Mouse (Mus musculus) hindbrain, embryonic 11.5 days (tissue): ENCODE results near the gene Dlg2. TPM values are rescaled to one million over a fixed set of nuclear protein-coding genes. Genes with fewer than 3 reads are reported as not detected.

Experiments used
- ATAC-seq: fragments of 200-750 bp; cut with Nextera tagmentation; 2 replicates; pipeline ENCODE4 v1.8.0; 2017; ENCODE audit warnings: mild to moderate bottlenecking, moderate TSS enrichment, moderate library complexity; ENCODE audit not compliant: low FRiP score
- DNase-seq: peaks from one replicate; pipeline ENCODE4 v3.0.0-alpha.2; 2015; ENCODE audit warnings: low spot score
- H3K27ac ChIP-seq: fragments of 300-500 bp; sonication (generic); 2 replicates; pipeline ENCODE4 v1.5.1; 2014; ENCODE audit warnings: mild to moderate bottlenecking, low read depth, low read length
- H3K27me3 ChIP-seq: fragments of 300-500 bp; sonication (generic); 2 replicates; pipeline ENCODE4 v1.6.1; 2014; ENCODE audit warnings: mild to moderate bottlenecking, low read length, moderate library complexity, mixed read lengths; ENCODE audit not compliant: control insufficient read depth, insufficient read depth
- H3K36me3 ChIP-seq: fragments of 300-500 bp; sonication (generic); 2 replicates; pipeline ENCODE4 v1.6.1; 2014; ENCODE audit warnings: mild to moderate bottlenecking, low read length, moderate library complexity, mixed read lengths; ENCODE audit not compliant: control insufficient read depth, insufficient read depth
- H3K4me1 ChIP-seq: fragments of 300-500 bp; sonication (generic); replicated peaks from 2 replicates; pipeline ENCODE4 v1.6.1; 2014; ENCODE audit warnings: low read length, mixed read lengths; ENCODE audit not compliant: control insufficient read depth, insufficient read depth
- H3K4me2 ChIP-seq: fragments of 300-500 bp; sonication (generic); replicated peaks from 2 replicates; pipeline ENCODE4 v1.6.1; 2014; ENCODE audit warnings: mild to moderate bottlenecking, low read depth, low read length
- H3K4me3 ChIP-seq: fragments of 300-500 bp; sonication (generic); 2 replicates; pipeline ENCODE4 v1.5.1; 2014; ENCODE audit warnings: low read depth, low read length
- H3K9ac ChIP-seq: fragments of 300-500 bp; sonication (generic); 2 replicates; pipeline ENCODE4 v1.6.1; 2014; ENCODE audit warnings: low read depth, low read length
- H3K9me3 ChIP-seq: fragments of 300-500 bp; sonication (generic); 2 replicates; pipeline ENCODE4 v1.6.1; 2016; ENCODE audit warnings: low read length; ENCODE audit not compliant: control insufficient read depth
- WGBS: fragments of 180-500 bp; shearing (Covaris S2); extraction: QIAGEN DNeasy Blood & Tissue Kit; methylation state at CpG from one replicate; pipeline ENCODE4 v1.1.7; 2014; 5-methylcytosine and 5-hydroxymethylcytosine counted together
- polyA plus RNA-seq: library from polyadenylated mRNA; unstranded; fragments of >200 nt; fragmentation: Nextera tagmentation; extraction: Ambion mirVana; gene quantifications from 2 replicates; pipeline ENCODE4 v1.2.1, GENCODE M21; 2014

Dlg2 gene
- polyA plus RNA-seq, 1 experiment from 2014 or later, result 3.1 TPM

GRCm38 (mm10) chr7:91902503-91902902, 1426.0 kb downstream of the Dlg2 start:
- Histone ChIP-seq H3K36me3 (no peaks in the 10 kb centered on the region), H3K4me2 (no peak overlapping the region), H3K27me3 (no peaks in the 10 kb centered on the region), H3K4me3 (no peak overlapping the region), H3K4me1 (no peaks in the 10 kb centered on the region), H3K9me3 (no peaks in the 10 kb centered on the region), H3K9ac (no peak overlapping the region), H3K27ac (no peak overlapping the region)
- no peak for DNase-seq
- WGBS, result 74% methylated on average over 2 of the region's 2 CpGs
- no peak for ATAC-seq

- DNase-seq, result no peak
- H3K4me1 ChIP-seq, result no peaks in the 10 kb centered on the region
- no peaks in the 10 kb centered on the region for H3K27me3 ChIP-seq
Observed at GRCm38 (mm10) chr7:91916809-91917208, 1440.3 kb downstream of the Dlg2 start.

GRCm38 (mm10) chr7:91919099-91919498, 1442.6 kb downstream of the Dlg2 start:
- H3K9ac ChIP-seq, result no peak overlapping the region
- DNase-seq (no peak), ATAC-seq (no peak)
- no peak overlapping the region for H3K4me2 ChIP-seq
- 76% methylated on average over 3 of the region's 3 CpGs for WGBS
- H3K4me1 ChIP-seq, result no peaks in the 10 kb centered on the region
- no peak overlapping the region for H3K4me3 ChIP-seq
- no peaks in the 10 kb centered on the region for H3K27me3 ChIP-seq
- no peaks in the 10 kb centered on the region for H3K36me3 ChIP-seq
- H3K27ac ChIP-seq, result no peak overlapping the region
- H3K9me3 ChIP-seq, result no peaks in the 10 kb centered on the region

More at GRCm38 (mm10) chr7:91916809-91917208, 1440.3 kb downstream of the Dlg2 start:
- Histone ChIP-seq H3K4me3 (no peak overlapping the region), H3K27ac (no peak overlapping the region), H3K9me3 (no peaks in the 10 kb centered on the region), H3K36me3 (no peaks in the 10 kb centered on the region), H3K4me2 (no peak overlapping the region), H3K9ac (no peak overlapping the region)
- WGBS, result 86% methylated on average over 3 of the region's 3 CpGs
- ATAC-seq, result no peak

- WGBS, result 68% methylated on average over 3 of the region's 3 CpGs
- no peak overlapping the region for H3K27ac ChIP-seq
- no peaks in the 10 kb centered on the region for H3K9me3 ChIP-seq
- no peaks in the 10 kb centered on the region for H3K4me1 ChIP-seq
- no peak overlapping the region for H3K4me2 ChIP-seq
- no peak overlapping the region for H3K9ac ChIP-seq
- peak; percentile 67 for ATAC-seq
- H3K4me3 ChIP-seq, result no peak overlapping the region
- no peak for DNase-seq
- no peaks in the 10 kb centered on the region for H3K27me3 ChIP-seq
- H3K36me3 ChIP-seq, result no peaks in the 10 kb centered on the region
Observed at GRCm38 (mm10) chr7:91919738-91920137, 1443.3 kb downstream of the Dlg2 start.

GRCm38 (mm10) chr7:91934881-91935597, 1458.6 kb downstream of the Dlg2 start:
- DNase-seq (no peak), ATAC-seq (peak; percentile 42; the same call in 1 of the 2 replicates)
- Histone ChIP-seq H3K9ac (no peak overlapping the region), H3K27me3 (no peaks in the 10 kb centered on the region), H3K27ac (no peak overlapping the region), H3K4me1 (no peaks in the 10 kb centered on the region), H3K36me3 (no peaks in the 10 kb centered on the region), H3K4me3 (no peak overlapping the region), H3K4me2 (no peak overlapping the region), H3K9me3 (no peaks in the 10 kb centered on the region)
- 73% methylated on average over 12 of the region's 12 CpGs for WGBS

- H3K27ac ChIP-seq, result no peak overlapping the region
- no peaks in the 10 kb centered on the region for H3K9me3 ChIP-seq
- no peaks in the 10 kb centered on the region for H3K4me1 ChIP-seq
- H3K36me3 ChIP-seq, result no peaks in the 10 kb centered on the region
- no peak for DNase-seq
- no peak for ATAC-seq
- H3K27me3 ChIP-seq, result no peaks in the 10 kb centered on the region
- H3K9ac ChIP-seq, result no peak overlapping the region
- H3K4me3 ChIP-seq, result no peak overlapping the region
- no peak overlapping the region for H3K4me2 ChIP-seq
- WGBS, result 53% methylated on average over 2 of the region's 2 CpGs
Observed at GRCm38 (mm10) chr7:91936193-91936592, 1459.7 kb downstream of the Dlg2 start.

- no peaks in the 10 kb centered on the region for H3K4me1 ChIP-seq
- no peaks in the 10 kb centered on the region for H3K27me3 ChIP-seq
- ATAC-seq (no peak), DNase-seq (no peak)
- no peak overlapping the region for H3K9ac ChIP-seq
- no peak overlapping the region for H3K27ac ChIP-seq
- no peaks in the 10 kb centered on the region for H3K9me3 ChIP-seq
- WGBS, result 96% methylated on average over 1 of the region's 1 CpGs
- H3K36me3 ChIP-seq, result no peaks in the 10 kb centered on the region
- H3K4me2 ChIP-seq, result no peak overlapping the region
- no peak overlapping the region for H3K4me3 ChIP-seq
Observed at GRCm38 (mm10) chr7:91943224-91943623, 1466.8 kb downstream of the Dlg2 start.

- Histone ChIP-seq H3K27me3 (no peaks in the 10 kb centered on the region), H3K9ac (no peak overlapping the region), H3K27ac (no peak overlapping the region), H3K4me2 (no peak overlapping the region), H3K36me3 (no peaks in the 10 kb centered on the region), H3K9me3 (no peaks in the 10 kb centered on the region), H3K4me1 (no peaks in the 10 kb centered on the region), H3K4me3 (no peak overlapping the region)
- ATAC-seq, result no peak
- whole genome bisulfite sequencing, result 97% methylated on average over 1 of the region's 1 CpGs
- DNase-seq, result no peak
Observed at GRCm38 (mm10) chr7:91955584-91955983, 1479.1 kb downstream of the Dlg2 start.

GRCm38 (mm10) chr7:91962956-91963355, 1486.5 kb downstream of the Dlg2 start:
- Histone ChIP-seq H3K4me1 (no peaks in the 10 kb centered on the region), H3K27ac (no peak overlapping the region), H3K27me3 (no peaks in the 10 kb centered on the region), H3K36me3 (no peaks in the 10 kb centered on the region), H3K9ac (no peak overlapping the region), H3K4me3 (no peak overlapping the region), H3K4me2 (no peak overlapping the region), H3K9me3 (no peaks in the 10 kb centered on the region)
- 92% methylated on average over 2 of the region's 2 CpGs for WGBS
- ATAC-seq (no peak), DNase-seq (no peak)
